Mouse (Mus musculus) midbrain, embryonic 14.5 days (tissue): ENCODE data around the gene Smo. TPM values are rescaled to one million over a fixed set of nuclear protein-coding genes. Genes with fewer than 3 reads are reported as not detected.

Source experiments
- ATAC-seq: fragments of 200-750 bp; cut with Nextera tagmentation; 2 replicates; pipeline ENCODE4 v1.8.0; 2017; ENCODE audit warnings: moderate number of reproducible peaks, moderate library complexity; ENCODE audit not compliant: low FRiP score, low TSS enrichment
- DNase-seq: peaks from one replicate; pipeline ENCODE4 v3.0.0-alpha.2; 2015
- H3K27ac ChIP-seq: fragments of 300-500 bp; sonication (generic); replicated peaks from 2 replicates; pipeline ENCODE4 v1.5.1; 2014; ENCODE audit warnings: mild to moderate bottlenecking, low read depth, low read length, moderate library complexity
- H3K27me3 ChIP-seq: fragments of 300-500 bp; sonication (generic); 2 replicates; pipeline ENCODE4 v1.6.1; 2014; ENCODE audit warnings: low read length, control low read depth, mixed read lengths; ENCODE audit not compliant: control insufficient read depth, insufficient read depth
- H3K36me3 ChIP-seq: fragments of 300-500 bp; sonication (generic); 2 replicates; pipeline ENCODE4 v1.6.1; 2014; ENCODE audit warnings: low read length, control low read depth; ENCODE audit not compliant: control insufficient read depth, insufficient read depth
- H3K4me1 ChIP-seq: fragments of 300-500 bp; sonication (generic); 2 replicates; pipeline ENCODE4 v1.6.1; 2014; ENCODE audit warnings: mild to moderate bottlenecking, antibody characterized with exemption, low read length, control low read depth; ENCODE audit not compliant: control insufficient read depth, insufficient read depth
- H3K4me2 ChIP-seq: fragments of 300-500 bp; sonication (generic); 2 replicates; pipeline ENCODE4 v1.6.1; 2014; ENCODE audit warnings: mild to moderate bottlenecking, low read length, moderate library complexity
- H3K4me3 ChIP-seq: fragments of 300-500 bp; sonication (generic); replicated peaks from 2 replicates; pipeline ENCODE4 v1.5.1; 2014; ENCODE audit warnings: low read depth, low read length
- H3K9ac ChIP-seq: fragments of 300-500 bp; sonication (generic); replicated peaks from 2 replicates; pipeline ENCODE4 v1.6.1; 2014; ENCODE audit warnings: mild to moderate bottlenecking, low read length, moderate library complexity
- H3K9me3 ChIP-seq: fragments of 300-500 bp; sonication (generic); 2 replicates; pipeline ENCODE4 v1.6.1; 2016; ENCODE audit warnings: low read length, control low read depth, mixed read lengths; ENCODE audit not compliant: control insufficient read depth
- WGBS: fragments of 180-500 bp; shearing (Covaris S2); extraction: QIAGEN DNeasy Blood & Tissue Kit; methylation state at CpG from one replicate; pipeline ENCODE4 v1.1.7; 2014; 5-methylcytosine and 5-hydroxymethylcytosine counted together
- polyA plus RNA-seq: library from polyadenylated mRNA; unstranded; fragments of >200 nt; fragmentation: Nextera tagmentation; extraction: Ambion mirVana; gene quantifications from 2 replicates; pipeline ENCODE4 v1.2.1, GENCODE M21; 2014

Gene Smo
- polyA plus RNA-seq, 1 experiment from 2014 or later, result 14.4 TPM

DNA sequence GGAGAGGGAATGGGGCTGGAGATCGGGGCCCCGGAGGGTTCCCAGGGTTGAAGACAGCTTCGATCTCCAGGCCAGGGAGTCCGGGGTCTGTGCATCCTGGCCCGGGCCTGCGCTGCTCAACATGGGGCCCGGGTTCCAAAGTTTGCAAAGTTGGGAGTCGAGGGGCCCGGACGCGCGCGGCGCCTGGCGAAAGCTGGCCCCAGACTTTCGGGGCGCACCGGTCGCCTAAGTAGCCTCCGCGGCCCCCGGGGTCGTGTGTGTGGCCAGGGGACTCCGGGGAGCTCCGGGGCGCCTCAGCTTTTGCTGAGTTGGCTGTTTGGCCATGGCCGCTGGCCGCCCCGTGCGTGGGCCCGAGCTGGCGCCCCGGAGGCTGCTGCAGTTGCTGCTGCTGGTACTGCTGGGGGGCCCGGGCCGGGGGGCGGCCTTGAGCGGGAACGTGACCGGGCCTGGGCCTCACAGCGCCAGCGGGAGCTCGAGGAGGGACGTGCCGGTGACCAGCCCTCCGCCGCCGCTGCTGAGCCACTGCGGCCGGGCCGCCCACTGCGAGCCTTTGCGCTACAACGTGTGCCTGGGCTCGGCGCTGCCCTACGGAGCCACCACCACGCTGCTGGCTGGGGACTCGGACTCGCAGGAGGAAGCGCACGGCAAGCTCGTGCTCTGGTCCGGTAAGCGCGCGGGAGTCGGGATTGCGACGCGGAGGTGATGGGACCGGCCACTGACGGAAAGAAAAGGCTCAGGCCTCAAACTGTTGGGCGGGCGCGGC lies 567 bp downstream of the Smo start:
- DNase-seq (peak; percentile 79), ATAC-seq (peak; percentile 82)
- Histone ChIP-seq H3K27me3 (no peaks in the 10 kb centered on the region), H3K9me3 (no peaks in the 10 kb centered on the region), H3K27ac (peak overlapping the region; percentile 79), H3K36me3 (no peaks in the 10 kb centered on the region), H3K9ac (peak overlapping the region; percentile 82), H3K4me2 (peak overlapping the region; percentile 96), H3K4me3 (peak overlapping the region; percentile 77), H3K4me1 (peaks cover 5% of the 10 kb centered on the region; the same call in 1 of the 2 replicates)
- under 1% methylated on average over 75 of the region's 75 CpGs for WGBS

- Histone ChIP-seq H3K9me3 (no peaks in the 10 kb centered on the region), H3K4me3 (peak overlapping the region; percentile 77), H3K27ac (no peak overlapping the region), H3K9ac (peak overlapping the region; percentile 82), H3K4me2 (peak overlapping the region; percentile 96), H3K4me1 (peaks cover 5% of the 10 kb centered on the region; the same call in 1 of the 2 replicates), H3K27me3 (no peaks in the 10 kb centered on the region), H3K36me3 (no peaks in the 10 kb centered on the region)
- 20% methylated on average over 13 of the region's 13 CpGs for WGBS
- ATAC-seq (no peak), DNase-seq (no peak)
These were observed 1.5 kb downstream of the Smo start for GRCm38 (mm10) chr6:29736610-29737458.

DNA sequence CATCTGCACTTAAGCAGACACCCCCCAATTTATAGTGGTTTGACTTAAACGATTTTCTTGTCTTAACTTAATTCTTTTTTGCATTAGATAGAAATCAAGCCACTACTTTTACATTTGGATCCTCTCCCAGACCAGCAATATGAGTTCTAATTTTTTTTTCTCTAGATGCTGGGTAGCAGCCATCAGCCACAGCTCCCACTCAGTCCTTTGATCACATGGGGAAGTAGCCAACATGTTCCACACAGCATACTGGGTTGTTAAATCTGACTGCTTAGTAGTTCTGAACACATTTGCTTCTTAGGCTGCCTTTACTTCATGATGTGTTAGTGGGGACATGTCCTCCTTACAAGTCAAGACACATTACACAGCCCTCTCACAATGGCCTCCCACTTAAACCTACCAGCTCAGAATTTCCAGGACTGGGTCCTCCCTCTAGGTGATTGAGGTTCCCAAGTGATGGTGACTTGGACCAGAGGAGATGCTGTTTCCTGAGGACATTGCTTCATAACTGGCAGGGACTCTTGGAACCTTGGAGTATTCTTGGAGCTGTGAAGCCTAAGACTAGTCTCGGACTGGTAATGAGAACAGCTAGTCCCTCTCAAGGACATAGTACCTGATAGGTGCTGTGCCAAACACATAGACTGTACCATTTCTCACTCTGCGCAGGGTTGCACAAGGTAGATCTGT lies 16.3 kb downstream of the Smo start:
- Histone ChIP-seq H3K4me1 (no peaks in the 10 kb centered on the region), H3K36me3 (peaks cover 13% of the 10 kb centered on the region; the same call in 1 of the 2 replicates), H3K9ac (no peak overlapping the region), H3K4me3 (no peak overlapping the region), H3K27me3 (no peaks in the 10 kb centered on the region), H3K27ac (no peak overlapping the region), H3K9me3 (peaks cover 9% of the 10 kb centered on the region), H3K4me2 (no peak overlapping the region)
- WGBS, result 98% methylated on average over 3 of the region's 3 CpGs
- DNase-seq, result no peak
- no peak for ATAC-seq

DNA sequence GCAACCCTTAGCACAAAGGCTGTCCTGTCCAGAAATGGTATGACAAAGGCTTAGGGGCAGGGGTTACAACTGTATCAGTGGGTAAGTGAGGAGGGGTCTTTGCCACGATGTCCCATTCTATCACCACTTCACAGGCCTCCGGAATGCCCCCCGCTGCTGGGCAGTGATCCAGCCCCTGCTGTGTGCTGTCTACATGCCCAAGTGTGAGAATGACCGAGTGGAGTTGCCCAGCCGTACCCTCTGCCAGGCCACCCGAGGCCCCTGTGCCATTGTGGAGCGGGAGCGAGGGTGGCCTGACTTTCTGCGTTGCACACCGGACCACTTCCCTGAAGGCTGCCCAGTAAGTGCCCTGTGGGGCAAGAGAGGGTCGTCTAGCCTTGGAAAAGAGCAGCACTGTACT lies 18.0 kb downstream of the Smo start:
- Histone ChIP-seq H3K4me2 (no peak overlapping the region), H3K4me3 (no peak overlapping the region), H3K9me3 (peaks cover 6% of the 10 kb centered on the region), H3K27ac (no peak overlapping the region), H3K36me3 (peaks cover 18% of the 10 kb centered on the region; the same call in 1 of the 2 replicates), H3K9ac (no peak overlapping the region), H3K4me1 (no peaks in the 10 kb centered on the region), H3K27me3 (no peaks in the 10 kb centered on the region)
- ATAC-seq (no peak), DNase-seq (no peak)
- WGBS, result 90% methylated on average over 11 of the region's 11 CpGs

- no peak overlapping the region for H3K9ac ChIP-seq
- no peak for DNase-seq
- WGBS, result 91% methylated on average over 5 of the region's 5 CpGs
- H3K4me2 ChIP-seq, result no peak overlapping the region
- H3K27ac ChIP-seq, result no peak overlapping the region
- no peaks in the 10 kb centered on the region for H3K4me1 ChIP-seq
- H3K4me3 ChIP-seq, result no peak overlapping the region
- no peaks in the 10 kb centered on the region for H3K27me3 ChIP-seq
- H3K9me3 ChIP-seq, result no peaks in the 10 kb centered on the region
- peaks cover 13% of the 10 kb centered on the region; the same call in 1 of the 2 replicates for H3K36me3 ChIP-seq
- no peak for ATAC-seq
These were observed 20.7 kb downstream of the Smo start for GRCm38 (mm10) chr6:29756001-29756400.

- Histone ChIP-seq H3K9ac (no peak overlapping the region), H3K36me3 (peaks cover 13% of the 10 kb centered on the region; the same call in 1 of the 2 replicates), H3K4me2 (no peak overlapping the region), H3K27me3 (no peaks in the 10 kb centered on the region), H3K4me3 (no peak overlapping the region), H3K4me1 (no peaks in the 10 kb centered on the region), H3K9me3 (no peaks in the 10 kb centered on the region), H3K27ac (no peak overlapping the region)
- no peak for ATAC-seq
- 91% methylated on average over 4 of the region's 4 CpGs for WGBS
- DNase-seq, result no peak
These were observed 21.2 kb downstream of the Smo start for GRCm38 (mm10) chr6:29756476-29756875.

GRCm38 (mm10) chr6:29758417-29758816 lies 23.1 kb downstream of the Smo start:
- Histone ChIP-seq H3K9ac (no peak overlapping the region), H3K9me3 (no peaks in the 10 kb centered on the region), H3K36me3 (peaks cover 13% of the 10 kb centered on the region; the same call in 1 of the 2 replicates), H3K4me1 (no peaks in the 10 kb centered on the region), H3K27ac (0 out of 2 replicates have a peak overlapping the region, but pooled peaks have one; percentile 17), H3K4me2 (no peak overlapping the region), H3K4me3 (no peak overlapping the region), H3K27me3 (no peaks in the 10 kb centered on the region)
- ATAC-seq, result no peak; the same call in 1 of the 2 replicates
- WGBS, result 38% methylated on average over 4 of the region's 4 CpGs
- peak; percentile 87 for DNase-seq

- Histone ChIP-seq H3K36me3 (peaks cover 13% of the 10 kb centered on the region; the same call in 1 of the 2 replicates), H3K4me2 (no peak overlapping the region), H3K4me1 (no peaks in the 10 kb centered on the region), H3K9ac (no peak overlapping the region), H3K9me3 (no peaks in the 10 kb centered on the region), H3K4me3 (no peak overlapping the region), H3K27ac (no peak overlapping the region), H3K27me3 (no peaks in the 10 kb centered on the region)
- 85% methylated on average over 13 of the region's 13 CpGs for WGBS
- ATAC-seq (no peak), DNase-seq (no peak)
These were observed 23.8 kb downstream of the Smo start for GRCm38 (mm10) chr6:29759012-29759679.
